Mouse (Mus musculus): ENCODE measurements at regions not wholly inside any gene's neighbourhood (a gene's known extent, or its start where the extent isn't known, plus 50 kb on each side); places are given as distances from the start of the nearest gene placed in this dataset.
"Not testable (repeated sequence)": the region's sequence is repeated elsewhere in the genome, so short reads cannot be mapped to it uniquely, and the experiment has no call there.

GRCm38 (mm10) chr6:19855476-19855875 lies 989.4 kb downstream of the Ankrd7 start:
- H3K4me3 ChIP-seq; H3K27ac ChIP-seq; DNase-seq (ENCODE audit: low spot score in 2 of 2): not testable (repeated sequence)

- Histone ChIP-seq H3K27ac (no peak overlapping the region), H3K4me3 (no peak overlapping the region)
- no peak for TF ChIP-seq CTCF (conservative IDR thresholded peaks at IDR 0.05)
- DNase-seq (ENCODE audit: low spot score in 2 of 2): no peak
These were observed 998.0 kb downstream of the Ankrd7 start for GRCm38 (mm10) chr6:19864101-19864500.

GRCm38 (mm10) chr6:19869697-19870096 lies 1003.6 kb downstream of the Ankrd7 start:
- peak; percentile 53 to 57 for DNase-seq (ENCODE audit: low spot score in 2 of 2)
- TF ChIP-seq CTCF (conservative IDR thresholded peaks at IDR 0.05): no peak
- Histone ChIP-seq H3K4me3 (no peak overlapping the region), H3K27ac (peak overlapping the region; percentile 36; the same call in 1 of the 2 replicates)

GRCm38 (mm10) chr6:19911181-19911580 lies 1045.1 kb downstream of the Ankrd7 start:
- no peak for DNase-seq (ENCODE audit: low spot score in 2 of 2)
- no peak for TF ChIP-seq CTCF (conservative IDR thresholded peaks at IDR 0.05)
- no peak overlapping the region for H3K4me3 ChIP-seq
- no peak overlapping the region for H3K27ac ChIP-seq

- not testable (repeated sequence) for H3K27ac ChIP-seq; DNase-seq (ENCODE audit: low spot score in 2 of 2)
These were observed 1075.7 kb downstream of the Ankrd7 start for GRCm38 (mm10) chr6:19941784-19942183.

GRCm38 (mm10) chr6:19944334-19944733 lies 1078.2 kb downstream of the Ankrd7 start:
- no peak for TF ChIP-seq CTCF (conservative IDR thresholded peaks at IDR 0.05)
- Histone ChIP-seq H3K4me3 (no peak overlapping the region), H3K27ac (no peak overlapping the region)
- DNase-seq (ENCODE audit: low spot score in 2 of 2): peak in 1 of 2 experiments; percentile 5

More at GRCm38 (mm10) chr6:19941784-19942183, 1075.7 kb downstream of the Ankrd7 start:
- H3K4me3 ChIP-seq: not testable (repeated sequence)

GRCm38 (mm10) chr6:19945693-19946092 lies 1079.6 kb downstream of the Ankrd7 start:
- no peak overlapping the region for H3K4me3 ChIP-seq
- no peak for DNase-seq (ENCODE audit: low spot score in 2 of 2)
- TF ChIP-seq CTCF (conservative IDR thresholded peaks at IDR 0.05): no peak
- no peak overlapping the region for H3K27ac ChIP-seq

- no peak for TF ChIP-seq CTCF (conservative IDR thresholded peaks at IDR 0.05)
- no peak overlapping the region for H3K27ac ChIP-seq
- H3K4me3 ChIP-seq: no peak overlapping the region
- no peak for DNase-seq (ENCODE audit: low spot score in 2 of 2)
These were observed 1109.8 kb downstream of the Ankrd7 start for GRCm38 (mm10) chr6:19975898-19976297.

GRCm38 (mm10) chr6:19991829-19992228 lies 1125.7 kb downstream of the Ankrd7 start:
- Histone ChIP-seq H3K27ac (no peak overlapping the region), H3K4me3 (no peak overlapping the region)
- TF ChIP-seq CTCF (conservative IDR thresholded peaks at IDR 0.05): no peak
- DNase-seq (ENCODE audit: low spot score in 2 of 2): no peak

GRCm38 (mm10) chr6:20028466-20028865 lies 1162.3 kb downstream of the Ankrd7 start:
- no peak overlapping the region for H3K4me3 ChIP-seq
- no peak for DNase-seq (ENCODE audit: low spot score in 2 of 2)
- H3K27ac ChIP-seq: no peak overlapping the region
- no peak for TF ChIP-seq CTCF (conservative IDR thresholded peaks at IDR 0.05)

- no peak for TF ChIP-seq CTCF (conservative IDR thresholded peaks at IDR 0.05)
- no peak overlapping the region for H3K27ac ChIP-seq
- no peak overlapping the region for H3K4me3 ChIP-seq
- peak; percentile 9 to 39 for DNase-seq (ENCODE audit: low spot score in 2 of 2)
These were observed 1171.7 kb downstream of the Ankrd7 start for GRCm38 (mm10) chr6:20037769-20038168.

- no peak overlapping the region for H3K27ac ChIP-seq
- no peak for DNase-seq (ENCODE audit: low spot score in 2 of 2)
- no peak for TF ChIP-seq CTCF (conservative IDR thresholded peaks at IDR 0.05)
- H3K4me3 ChIP-seq: no peak overlapping the region
These were observed 1136.6 kb upstream of the Kcnd2 start for GRCm38 (mm10) chr6:20078666-20079065.

GRCm38 (mm10) chr6:20092057-20092917 lies 1123.0 kb upstream of the Kcnd2 start:
- Histone ChIP-seq H3K27ac (no peak overlapping the region), H3K4me3 (no peak overlapping the region)
- no peak for TF ChIP-seq CTCF (conservative IDR thresholded peaks at IDR 0.05)
- DNase-seq (ENCODE audit: low spot score in 2 of 2): no peak

- not testable (repeated sequence) for DNase-seq (ENCODE audit: low spot score in 2 of 2); H3K4me3 ChIP-seq
These were observed 1081.3 kb upstream of the Kcnd2 start for GRCm38 (mm10) chr6:20133991-20134390.

More at GRCm38 (mm10) chr6:20133991-20134390, 1081.3 kb upstream of the Kcnd2 start:
- not testable (repeated sequence) for H3K27ac ChIP-seq

All from layer of hippocampus, adult 2 months (tissue).